Mouse (Mus musculus): Measurements from ENCODE around the gene Itpka. TPM values are rescaled to one million over a fixed set of nuclear protein-coding genes. Genes with fewer than 3 reads are reported as not detected.

Itpka gene
- polyA plus RNA-seq, 1 experiment from 2014 or later: 0.97 TPM

DNA sequence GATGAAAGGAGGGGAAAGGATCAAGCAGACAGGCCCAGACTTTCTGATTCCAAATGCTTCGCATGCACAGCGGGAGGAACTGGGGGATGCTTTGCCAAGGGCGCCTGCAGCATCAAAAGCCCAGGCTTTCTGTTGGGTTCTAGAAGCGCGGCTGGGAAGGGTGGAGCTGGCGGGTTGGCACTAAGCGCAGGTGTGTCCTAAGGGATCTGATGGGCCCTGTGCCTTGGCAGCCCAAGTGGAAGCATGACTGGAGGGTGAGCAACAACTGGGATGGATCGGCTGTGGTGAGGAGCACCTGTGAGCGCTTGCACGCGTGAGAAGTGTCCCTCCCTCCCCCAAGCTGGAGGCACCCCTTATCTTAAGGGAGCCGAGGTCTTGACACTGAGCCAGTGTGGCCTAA is 5.0 kb upstream of the Itpka start:
- H3K27me3 ChIP-seq: peaks cover 48% of the 10 kb centered on the region
- ATAC-seq (ENCODE audit: low FRiP score, low read depth): no peak
- H3K9ac ChIP-seq (replicated peaks): no peak overlapping the region
- H3K36me3 ChIP-seq: peaks cover 37% of the 10 kb centered on the region
- no peaks in the 10 kb centered on the region for H3K9me3 ChIP-seq
- no peak overlapping the region for H3K4me3 ChIP-seq
- H3K4me1 ChIP-seq: peaks cover 16% of the 10 kb centered on the region
- WGBS: 31% methylated on average over 12 of the region's 12 CpGs
- no peak overlapping the region for H3K4me2 ChIP-seq (replicated peaks)
- no peak overlapping the region for H3K27ac ChIP-seq (replicated peaks)

DNA sequence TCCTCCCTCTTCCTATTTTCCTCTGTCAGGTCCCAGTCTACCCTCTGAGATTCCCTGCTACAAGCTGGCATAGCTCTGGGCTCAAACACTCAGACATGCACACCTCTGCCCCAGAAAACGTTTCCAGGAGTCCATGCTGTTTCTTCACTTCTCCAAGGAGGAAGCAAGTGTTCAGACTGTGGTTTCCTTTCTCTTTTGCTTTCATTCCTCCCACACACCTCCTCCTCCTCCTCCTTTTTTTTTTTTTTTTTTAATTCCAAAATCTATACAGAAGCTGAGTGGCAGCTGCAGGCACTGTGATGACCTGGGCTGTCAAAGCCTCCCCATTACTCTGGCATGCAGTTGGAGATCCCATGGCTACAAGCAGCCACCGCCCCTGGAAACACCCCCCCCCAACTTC is 1.6 kb upstream of the Itpka start:
- Histone ChIP-seq H3K27ac (replicated peaks) (no peak overlapping the region), H3K4me1 (peaks cover 41% of the 10 kb centered on the region), H3K36me3 (0 out of 2 replicates have a peak, but pooled peaks cover 2% of the 10 kb centered on the region), H3K27me3 (peaks cover 82% of the 10 kb centered on the region), H3K9ac (replicated peaks) (no peak overlapping the region), H3K9me3 (no peaks in the 10 kb centered on the region), H3K4me3 (no peak overlapping the region), H3K4me2 (replicated peaks) (no peak overlapping the region)
- WGBS: 18% methylated on average over 2 of the region's 2 CpGs
- ATAC-seq (ENCODE audit: low FRiP score, low read depth): no peak

DNA sequence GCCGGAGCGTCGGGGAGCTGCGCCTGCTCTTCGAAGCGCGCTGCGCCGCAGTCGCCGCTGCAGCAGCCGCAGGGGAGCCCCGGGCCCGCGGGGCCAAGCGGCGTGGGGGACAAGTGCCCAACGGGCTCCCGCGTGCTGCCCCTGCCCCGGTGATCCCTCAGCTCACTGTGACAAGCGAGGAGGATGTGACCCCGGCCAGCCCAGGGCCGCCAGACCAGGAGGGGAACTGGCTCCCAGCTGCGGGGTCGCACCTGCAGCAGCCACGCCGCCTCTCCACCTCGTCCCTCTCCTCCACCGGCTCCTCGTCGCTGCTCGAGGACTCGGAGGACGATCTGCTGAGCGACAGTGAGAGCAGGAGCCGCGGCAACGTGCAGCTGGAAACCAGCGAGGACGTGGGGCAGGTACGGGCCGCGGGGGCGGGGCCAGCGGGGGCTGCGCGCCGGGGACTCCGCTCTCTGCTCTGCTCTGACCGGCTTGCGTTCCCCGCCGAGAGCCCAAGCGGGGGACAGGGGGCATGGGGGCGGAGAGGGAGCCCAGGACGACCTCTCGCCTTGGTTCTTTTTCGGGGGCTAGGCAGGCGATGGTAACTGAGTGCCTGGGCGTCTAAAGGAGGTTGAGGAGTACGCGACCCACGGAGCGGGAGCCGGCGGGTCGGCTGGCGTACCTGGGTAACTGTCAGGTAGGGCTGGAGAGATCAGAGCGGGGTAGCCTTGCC is 481 bp downstream of the Itpka start:
- H3K9ac ChIP-seq (replicated peaks): peak overlapping the region; percentile 59
- H3K36me3 ChIP-seq: no peaks in the 10 kb centered on the region
- no peaks in the 10 kb centered on the region for H3K9me3 ChIP-seq
- under 1% methylated on average over 70 of the region's 70 CpGs for WGBS
- H3K4me3 ChIP-seq: peak overlapping the region; percentile 66
- peaks cover 38% of the 10 kb centered on the region for H3K4me1 ChIP-seq
- H3K4me2 ChIP-seq (replicated peaks): peak overlapping the region; percentile 98
- peak; percentile 62 for ATAC-seq (ENCODE audit: low FRiP score, low read depth)
- H3K27me3 ChIP-seq: peaks cover 80% of the 10 kb centered on the region
- no peak overlapping the region for H3K27ac ChIP-seq (replicated peaks)

DNA sequence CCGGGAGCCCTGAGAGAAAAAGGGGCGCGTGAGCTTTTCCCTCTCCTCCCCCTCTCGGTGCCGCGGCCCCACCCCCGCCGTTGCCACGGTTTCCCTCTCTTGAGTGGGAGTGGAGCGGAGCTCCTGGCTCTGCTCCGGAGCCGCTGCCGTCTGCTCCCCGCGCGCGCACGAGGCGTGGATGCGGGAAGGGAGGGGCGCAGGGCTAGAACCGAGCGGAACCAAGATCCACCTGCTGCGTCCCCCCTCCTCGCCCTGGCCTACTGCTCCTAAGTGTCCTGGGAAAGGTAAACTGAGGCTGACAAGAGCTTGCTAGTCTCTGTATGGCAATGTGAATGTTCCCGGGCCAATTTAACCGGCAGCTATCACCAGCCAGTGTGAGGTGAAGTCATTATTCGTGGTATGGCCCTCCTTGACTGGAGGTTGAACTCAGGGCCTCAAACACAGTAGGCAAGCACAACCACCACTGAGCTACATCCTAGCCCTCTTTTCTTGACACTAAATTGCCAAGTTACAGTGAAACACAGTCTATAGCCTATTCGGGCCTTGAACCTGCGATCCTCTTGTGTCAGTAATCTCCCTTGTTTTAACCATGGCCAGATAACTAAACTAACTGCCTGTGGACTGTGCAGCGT is 1.2 kb downstream of the Itpka start:
- H3K4me1 ChIP-seq: peaks cover 38% of the 10 kb centered on the region
- H3K4me3 ChIP-seq: peak overlapping the region; percentile 66
- H3K9me3 ChIP-seq: no peaks in the 10 kb centered on the region
- no peak for ATAC-seq (ENCODE audit: low FRiP score, low read depth)
- H3K36me3 ChIP-seq: no peaks in the 10 kb centered on the region
- H3K27me3 ChIP-seq: peaks cover 78% of the 10 kb centered on the region
- H3K9ac ChIP-seq (replicated peaks): no peak overlapping the region; the same call in 1 of the 2 replicates
- WGBS: 9% methylated on average over 17 of the region's 31 CpGs
- H3K4me2 ChIP-seq (replicated peaks): peak overlapping the region; percentile 98
- no peak overlapping the region for H3K27ac ChIP-seq (replicated peaks)

DNA sequence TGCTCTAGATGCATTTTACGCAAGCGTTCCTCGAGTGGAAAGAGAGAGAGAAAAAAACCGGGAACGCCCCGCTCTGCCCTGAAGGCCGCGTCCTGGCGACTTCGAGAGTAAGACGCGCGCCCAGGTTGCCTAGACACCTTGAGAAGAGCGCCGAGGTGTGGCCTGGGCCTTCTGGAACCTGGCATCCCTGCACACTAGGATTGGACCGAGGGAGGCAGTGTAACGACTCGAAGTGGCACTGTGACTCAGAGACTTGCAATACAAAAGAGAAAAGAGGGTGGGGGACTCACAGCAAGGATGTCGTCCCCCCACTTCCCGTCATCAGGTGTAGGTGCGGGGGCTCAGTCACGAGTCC is 1.6 kb downstream of the Itpka start:
- Histone ChIP-seq H3K36me3 (no peaks in the 10 kb centered on the region), H3K27ac (replicated peaks) (no peak overlapping the region), H3K9ac (replicated peaks) (no peak overlapping the region), H3K27me3 (peaks cover 74% of the 10 kb centered on the region), H3K4me3 (peak overlapping the region; percentile 21), H3K4me2 (replicated peaks) (peak overlapping the region; percentile 46), H3K4me1 (peaks cover 38% of the 10 kb centered on the region), H3K9me3 (no peaks in the 10 kb centered on the region)
- ATAC-seq (ENCODE audit: low FRiP score, low read depth): no peak
- WGBS: 6% methylated on average over 22 of the region's 22 CpGs

DNA sequence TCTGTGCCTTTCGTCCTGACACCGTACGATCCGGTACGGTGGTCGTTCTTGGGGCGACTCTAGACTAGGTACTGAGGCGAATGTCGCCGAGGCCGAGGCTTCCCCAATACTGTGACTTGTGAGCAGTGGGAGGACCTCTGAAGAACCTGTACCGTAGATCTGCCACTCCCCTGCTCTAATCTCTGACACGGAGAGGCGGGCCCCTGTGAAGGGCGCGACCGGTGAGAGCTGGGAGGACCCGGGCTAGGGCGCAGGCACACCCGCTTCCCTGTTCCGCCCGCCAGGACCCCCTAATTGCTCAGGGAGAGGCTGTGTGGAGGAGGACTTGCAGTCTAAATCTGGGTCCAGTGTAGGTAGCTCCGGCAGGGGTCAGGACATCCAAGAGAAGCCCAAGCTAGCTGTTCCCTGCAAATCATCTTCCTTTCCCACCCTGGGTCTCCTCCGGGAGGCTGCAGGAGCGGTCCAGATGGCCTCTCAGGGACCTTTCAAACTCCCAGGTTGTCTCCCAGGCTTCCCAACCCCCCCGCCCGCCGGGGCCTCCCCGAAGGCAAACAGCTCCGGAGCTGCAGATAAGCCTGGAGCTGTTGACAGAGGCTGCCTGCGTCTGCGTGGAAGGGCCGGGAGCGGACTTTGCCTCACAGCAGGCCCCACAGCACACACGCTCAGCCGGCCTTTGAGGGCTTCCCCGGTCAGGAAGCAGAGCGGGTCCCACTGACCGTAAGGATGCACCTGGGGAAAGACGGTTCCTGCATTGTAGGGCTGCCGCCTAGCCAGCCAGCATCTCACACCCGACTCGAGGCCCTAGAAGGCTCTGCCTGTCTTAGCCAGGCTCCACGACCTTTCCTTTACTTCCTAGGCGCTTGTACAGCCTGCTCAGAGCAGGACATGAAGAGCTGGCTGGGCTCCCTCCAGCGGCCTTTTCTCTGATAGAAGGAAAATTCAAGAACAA is 2.3 kb downstream of the Itpka start:
- ATAC-seq (ENCODE audit: low FRiP score, low read depth): no peak
- Histone ChIP-seq H3K27me3 (peaks cover 76% of the 10 kb centered on the region), H3K27ac (replicated peaks) (no peak overlapping the region), H3K9ac (replicated peaks) (0 out of 2 replicates have a peak overlapping the region, but pooled peaks have one; percentile 31), H3K4me3 (peak overlapping the region; percentile 21), H3K36me3 (no peaks in the 10 kb centered on the region), H3K4me2 (replicated peaks) (peak overlapping the region; percentile 46), H3K4me1 (peaks cover 38% of the 10 kb centered on the region), H3K9me3 (no peaks in the 10 kb centered on the region)
- 2% methylated on average over 46 of the region's 46 CpGs for WGBS

DNA sequence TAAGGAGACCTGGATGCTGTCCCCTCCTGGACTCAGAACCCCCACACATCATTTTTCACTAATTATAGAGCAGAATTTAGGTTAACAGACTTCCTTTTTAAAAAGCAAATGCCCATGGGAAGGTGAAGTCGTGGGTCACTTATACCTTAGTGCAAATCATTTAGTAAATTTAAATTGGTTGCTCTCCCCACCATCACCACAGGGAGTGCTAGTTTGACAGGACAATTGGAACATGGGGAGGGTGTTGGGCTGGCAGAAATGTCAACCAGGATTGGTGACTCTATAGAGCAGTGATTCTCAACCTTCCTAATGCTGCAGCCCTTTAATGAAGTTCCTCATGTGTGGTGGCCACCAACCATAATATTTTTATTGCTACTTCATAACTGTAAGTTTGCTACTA is 3.1 kb downstream of the Itpka start:
- no peak for ATAC-seq (ENCODE audit: low FRiP score, low read depth)
- no peak overlapping the region for H3K4me2 ChIP-seq (replicated peaks)
- 6% methylated on average over 1 of the region's 1 CpGs for WGBS

DNA sequence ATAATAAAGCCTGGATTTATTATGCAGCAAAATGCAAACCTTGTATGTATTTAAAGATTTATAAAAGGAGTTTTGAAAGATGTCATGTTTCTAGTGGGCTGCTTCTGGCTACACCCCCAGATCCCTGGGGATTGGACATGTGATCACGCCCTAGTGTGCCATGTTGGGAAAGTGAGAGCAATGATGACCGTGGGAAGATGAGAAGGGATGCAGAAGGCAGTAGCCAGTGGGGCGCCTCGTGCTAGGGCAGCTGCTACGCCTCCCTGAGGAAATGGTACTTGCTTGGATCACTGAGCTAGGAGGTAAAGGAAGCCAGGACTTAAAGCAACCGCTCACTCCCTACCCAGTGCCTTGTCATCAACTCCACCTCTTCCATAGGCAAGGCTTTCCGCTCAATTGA is 5.4 kb downstream of the Itpka start:
- Histone ChIP-seq H3K27me3 (peaks cover 74% of the 10 kb centered on the region), H3K36me3 (no peaks in the 10 kb centered on the region), H3K9me3 (no peaks in the 10 kb centered on the region), H3K4me2 (replicated peaks) (no peak overlapping the region), H3K4me3 (no peak overlapping the region), H3K9ac (replicated peaks) (no peak overlapping the region), H3K4me1 (peaks cover 22% of the 10 kb centered on the region), H3K27ac (replicated peaks) (no peak overlapping the region)
- 82% methylated on average over 7 of the region's 7 CpGs for WGBS
- no peak for ATAC-seq (ENCODE audit: low FRiP score, low read depth)

More for the DNA sequence above, 3.1 kb downstream of the Itpka start:
- Histone ChIP-seq H3K36me3 (no peaks in the 10 kb centered on the region), H3K9me3 (no peaks in the 10 kb centered on the region), H3K9ac (replicated peaks) (no peak overlapping the region), H3K4me3 (no peak overlapping the region), H3K27ac (replicated peaks) (no peak overlapping the region), H3K4me1 (peaks cover 38% of the 10 kb centered on the region), H3K27me3 (peaks cover 77% of the 10 kb centered on the region)

DNA sequence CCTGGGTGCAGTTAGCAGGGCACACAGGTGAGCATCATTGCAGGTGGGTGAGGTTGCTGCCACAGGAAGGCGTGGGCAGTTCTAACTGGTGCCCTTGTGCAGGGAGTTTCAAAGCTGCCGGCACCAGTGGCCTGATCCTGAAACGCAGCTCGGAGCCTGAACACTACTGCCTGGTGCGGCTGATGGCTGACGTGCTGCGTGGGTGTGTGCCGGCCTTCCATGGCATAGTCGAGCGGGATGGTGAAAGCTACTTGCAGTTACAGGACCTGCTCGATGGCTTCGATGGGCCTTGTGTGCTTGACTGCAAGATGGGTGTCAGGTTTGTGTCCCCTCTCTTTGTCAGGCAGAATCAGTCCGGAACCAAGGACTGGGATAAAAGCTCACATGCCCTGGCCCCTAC is 7.1 kb downstream of the Itpka start:
- H3K27me3 ChIP-seq: peaks cover 64% of the 10 kb centered on the region
- H3K27ac ChIP-seq (replicated peaks): no peak overlapping the region
- H3K9me3 ChIP-seq: no peaks in the 10 kb centered on the region
- no peak overlapping the region for H3K9ac ChIP-seq (replicated peaks)
- no peaks in the 10 kb centered on the region for H3K36me3 ChIP-seq
- no peak overlapping the region for H3K4me3 ChIP-seq
- 82% methylated on average over 13 of the region's 13 CpGs for WGBS
- H3K4me1 ChIP-seq: peaks cover 7% of the 10 kb centered on the region
- H3K4me2 ChIP-seq (replicated peaks): no peak overlapping the region
- ATAC-seq (ENCODE audit: low FRiP score, low read depth): no peak

DNA sequence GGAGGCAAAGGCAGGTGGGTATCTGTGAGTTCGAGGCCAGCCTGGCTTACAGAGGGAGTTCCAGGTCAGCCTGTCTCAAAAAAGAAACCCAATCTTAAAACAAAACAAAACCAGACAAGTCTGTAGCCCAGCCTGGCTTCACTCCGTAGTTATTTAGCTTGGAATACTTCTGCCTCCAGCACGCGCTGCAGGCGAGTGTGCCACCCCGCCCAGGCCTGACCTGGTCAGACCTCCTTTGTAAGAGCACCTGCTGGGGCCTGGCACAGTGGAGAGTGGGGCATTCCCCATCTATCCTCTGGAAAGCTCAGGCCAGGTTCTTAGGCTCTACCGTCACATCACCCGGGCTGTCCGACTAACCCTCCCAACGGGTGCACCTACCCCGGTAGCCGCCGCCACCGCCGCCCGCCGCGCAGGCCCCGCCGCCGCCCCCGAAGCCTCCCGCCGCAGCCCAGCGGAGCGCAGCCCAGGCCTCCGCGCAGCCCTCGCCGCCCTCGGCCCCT is 15.5 kb downstream of the Itpka start:
- Histone ChIP-seq H3K4me2 (replicated peaks) (peak overlapping the region; percentile 100), H3K4me3 (peak overlapping the region; percentile 66), H3K36me3 (no peaks in the 10 kb centered on the region), H3K9me3 (no peaks in the 10 kb centered on the region), H3K27me3 (peaks cover 76% of the 10 kb centered on the region), H3K27ac (replicated peaks) (no peak overlapping the region), H3K4me1 (peaks cover 17% of the 10 kb centered on the region), H3K9ac (replicated peaks) (peak overlapping the region; percentile 65)
- 0 out of 2 replicates have a peak, but pooled peaks have one; percentile 44 for ATAC-seq (ENCODE audit: low FRiP score, low read depth)
- WGBS: 2% methylated on average over 29 of the region's 31 CpGs

DNA sequence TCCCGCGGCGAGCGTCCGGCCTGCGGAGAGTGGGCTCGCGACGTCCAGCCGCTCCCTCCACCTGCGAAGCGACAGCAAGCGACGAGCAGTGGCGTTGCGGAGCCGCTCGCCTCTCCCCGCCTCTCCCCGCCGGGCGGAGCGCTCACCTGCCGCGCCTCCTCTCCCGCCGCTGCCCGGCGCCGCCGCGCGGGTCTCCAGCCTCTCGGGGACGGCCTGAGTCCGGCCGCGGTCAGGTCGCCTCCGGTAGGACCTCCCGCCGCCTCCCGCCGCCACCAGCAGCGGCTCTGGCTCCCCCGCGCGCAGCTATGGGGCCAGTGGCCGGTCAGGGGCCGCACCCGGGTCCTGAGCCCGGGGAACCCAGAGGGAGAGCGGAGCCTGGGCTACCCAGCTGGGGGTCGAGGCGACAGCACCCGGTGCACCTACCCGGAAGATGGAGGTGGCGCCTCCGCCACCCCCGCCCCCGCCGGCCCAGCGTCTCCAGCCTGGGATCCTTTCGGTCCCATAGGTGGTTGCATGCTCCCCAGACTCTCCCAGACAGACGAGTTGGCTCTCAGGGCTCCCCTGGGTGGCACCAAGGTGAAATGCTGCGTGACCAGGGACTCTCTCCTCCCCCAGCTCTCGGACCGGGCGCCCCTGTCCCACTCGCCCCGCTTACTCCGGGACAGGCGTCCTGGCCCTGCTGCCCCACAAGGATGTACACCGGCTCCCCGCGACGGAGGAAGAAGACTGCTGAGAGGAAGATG is 16.1 kb downstream of the Itpka start:
- H3K4me2 ChIP-seq (replicated peaks): peak overlapping the region; percentile 100
- WGBS: under 1% methylated on average over 57 of the region's 77 CpGs
- H3K36me3 ChIP-seq: no peaks in the 10 kb centered on the region
- peaks cover 75% of the 10 kb centered on the region for H3K27me3 ChIP-seq
- peak overlapping the region; percentile 65 for H3K9ac ChIP-seq (replicated peaks)
- no peaks in the 10 kb centered on the region for H3K9me3 ChIP-seq
- H3K4me3 ChIP-seq: peak overlapping the region; percentile 66
- ATAC-seq (ENCODE audit: low FRiP score, low read depth): peak; percentile 60; the same call in 1 of the 2 replicates
- no peak overlapping the region for H3K27ac ChIP-seq (replicated peaks)
- H3K4me1 ChIP-seq: peaks cover 17% of the 10 kb centered on the region
